Mouse (Mus musculus) cerebellum, adult 9-11 months (tissue): Measurements from ENCODE around the gene Sec22a.

Source experiments
- DNase-seq: peaks from one replicate; pipeline ENCODE4 v3.0.0; 2022

Gene Sec22a

DNA sequence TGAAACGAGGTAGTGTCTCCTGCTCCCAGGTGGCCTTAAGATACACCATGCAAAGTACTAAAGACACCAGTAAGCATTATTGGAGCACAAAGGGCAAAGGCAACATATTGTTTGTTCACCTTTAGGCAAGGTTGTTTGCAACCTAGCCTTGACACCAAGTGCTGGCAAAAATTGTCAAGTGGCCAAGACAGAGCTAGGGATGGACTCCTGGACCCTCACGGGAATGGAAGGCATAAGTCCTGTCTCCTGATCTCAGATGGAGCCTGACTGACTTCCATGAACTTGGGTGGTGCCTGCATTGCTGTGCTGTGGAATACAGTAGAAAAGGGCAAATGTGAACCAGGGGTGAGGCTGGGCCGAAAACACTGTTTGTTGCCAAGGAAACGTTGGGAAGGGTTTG lies 54.1 kb downstream of the Sec22a start:
- no peak for DNase-seq

DNA sequence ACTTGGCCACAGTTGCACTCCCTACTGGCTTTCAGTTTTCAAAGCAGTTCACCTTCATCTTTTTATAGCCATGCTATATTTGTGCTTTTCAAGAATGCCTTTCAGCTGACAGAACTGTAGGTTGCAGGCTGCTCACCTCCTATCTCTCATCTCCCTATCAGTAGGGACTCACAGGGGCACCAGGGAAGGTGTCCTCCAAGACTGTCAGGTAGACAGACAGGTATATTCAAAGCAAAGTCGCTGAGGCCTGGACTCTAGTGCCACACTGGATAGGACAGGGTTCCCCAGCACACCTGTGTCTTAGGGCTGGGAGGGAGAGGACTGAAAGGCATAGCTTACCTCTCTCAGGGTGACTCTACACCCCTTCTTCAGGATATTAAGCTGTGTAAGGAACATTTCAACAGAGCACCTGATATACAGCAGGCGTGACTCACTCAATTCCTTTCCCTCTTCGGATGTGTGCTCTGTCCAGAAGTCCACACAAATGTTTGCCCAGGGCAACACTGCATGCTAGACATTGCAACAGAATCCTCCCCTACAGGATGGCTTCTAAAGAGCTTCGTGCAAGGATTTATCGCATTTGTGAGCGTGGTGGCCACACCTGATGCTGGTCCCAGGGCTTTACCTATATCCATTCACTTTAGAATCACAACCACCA lies 55.1 kb downstream of the Sec22a start:
- no peak for DNase-seq

DNA sequence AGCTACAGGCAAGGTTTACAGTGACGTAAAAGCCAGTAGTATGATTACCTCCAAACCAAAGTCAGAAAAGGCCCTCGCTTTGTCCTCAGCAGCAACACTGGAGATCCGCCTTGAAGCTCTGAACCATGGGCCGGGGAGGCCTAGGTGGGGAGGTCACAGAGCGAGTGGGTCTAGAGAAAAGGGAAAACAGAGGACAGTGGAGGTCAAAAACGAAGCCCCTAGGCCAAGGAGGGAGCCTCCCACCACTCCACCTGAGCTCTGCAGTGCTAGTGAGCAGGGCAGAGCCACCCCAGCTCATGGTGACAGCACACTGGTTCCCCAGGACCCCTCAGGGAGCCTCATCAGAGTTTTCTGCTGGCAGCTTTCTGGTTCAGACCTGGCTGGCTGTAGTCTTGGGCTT lies 55.7 kb downstream of the Sec22a start:
- no peak for DNase-seq

GRCm38 (mm10) chr16:35307331-35307730 lies 56.4 kb downstream of the Sec22a start:
- DNase-seq = no peak

DNA sequence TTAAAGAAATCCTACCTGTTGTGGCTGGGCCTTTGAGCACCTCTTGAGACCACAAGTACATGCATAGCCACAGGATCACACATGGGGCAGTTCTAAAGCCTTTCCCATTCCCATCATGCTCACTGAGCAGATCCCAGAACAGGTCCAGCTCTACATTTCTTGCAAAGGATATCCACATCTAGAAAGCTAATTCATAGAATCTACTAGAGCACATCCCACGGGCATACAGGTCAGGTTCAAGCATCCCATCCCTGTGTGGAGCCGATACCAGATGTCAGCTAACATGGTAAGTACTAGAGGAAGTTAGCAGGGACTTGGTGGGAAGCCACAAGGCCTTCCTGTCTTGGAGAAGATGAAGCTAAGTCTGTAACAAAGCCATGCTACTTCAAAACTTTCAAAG lies 57.1 kb downstream of the Sec22a start:
- no peak for DNase-seq

DNA sequence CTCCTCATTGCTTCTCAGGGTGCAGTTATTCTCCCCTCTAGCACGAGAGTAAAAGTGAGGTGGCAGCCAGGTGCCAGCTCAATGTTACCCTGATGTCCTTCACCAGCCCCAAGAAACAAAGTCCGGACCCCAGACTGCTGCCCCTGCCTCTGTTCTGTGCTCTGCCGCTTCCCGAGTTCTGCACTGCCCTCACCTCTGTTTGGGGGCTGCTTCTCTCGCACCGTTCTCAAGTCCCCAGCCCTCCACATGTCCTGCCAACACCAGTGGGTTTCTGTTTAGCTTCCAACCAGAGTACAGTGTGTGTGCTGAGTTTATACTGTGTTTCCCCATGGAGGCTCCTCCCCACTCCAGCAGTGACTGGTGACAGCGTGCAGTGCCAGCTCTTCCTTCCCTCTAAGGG lies 58.5 kb downstream of the Sec22a start:
- no peak for DNase-seq

DNA sequence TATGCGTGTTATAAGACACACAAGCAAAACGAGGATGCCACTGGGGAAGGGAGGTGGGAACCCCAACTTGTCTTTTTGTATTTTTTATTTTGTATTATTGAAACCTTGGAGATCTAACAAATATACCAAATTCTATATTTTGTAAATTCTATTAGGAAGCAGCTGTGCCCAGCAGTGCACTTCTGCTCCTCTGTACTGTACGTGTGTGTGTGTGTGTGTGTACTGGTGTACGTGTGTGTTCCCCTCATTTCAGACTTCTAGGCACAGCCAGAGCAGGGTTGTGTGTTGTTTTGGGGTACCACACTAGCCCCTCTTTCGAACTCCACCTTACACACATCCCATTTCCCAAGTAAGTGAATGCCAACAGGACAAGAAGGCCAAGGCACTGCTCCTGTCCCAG lies 59.3 kb downstream of the Sec22a start:
- no peak for DNase-seq

DNA sequence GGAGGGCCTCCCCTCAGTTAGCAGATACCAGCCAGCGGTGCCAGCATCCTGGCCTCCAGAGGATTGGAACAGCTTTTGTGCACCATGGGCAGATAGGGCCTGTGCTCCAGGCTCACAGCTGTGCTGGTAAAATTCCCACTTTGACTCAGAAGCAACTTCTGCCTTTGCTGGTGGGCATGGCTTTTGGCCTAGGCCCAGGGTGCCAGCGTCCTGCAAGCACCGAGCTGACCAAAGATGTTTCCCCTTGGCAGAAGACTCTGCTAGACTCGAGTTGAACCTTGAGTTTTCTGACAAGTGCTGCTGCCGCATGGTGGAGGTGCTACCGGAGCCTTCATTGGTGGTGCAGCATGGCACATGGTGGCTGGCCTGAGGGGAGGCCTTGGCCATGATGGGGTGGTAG lies 60.0 kb downstream of the Sec22a start:
- no peak for DNase-seq

DNA sequence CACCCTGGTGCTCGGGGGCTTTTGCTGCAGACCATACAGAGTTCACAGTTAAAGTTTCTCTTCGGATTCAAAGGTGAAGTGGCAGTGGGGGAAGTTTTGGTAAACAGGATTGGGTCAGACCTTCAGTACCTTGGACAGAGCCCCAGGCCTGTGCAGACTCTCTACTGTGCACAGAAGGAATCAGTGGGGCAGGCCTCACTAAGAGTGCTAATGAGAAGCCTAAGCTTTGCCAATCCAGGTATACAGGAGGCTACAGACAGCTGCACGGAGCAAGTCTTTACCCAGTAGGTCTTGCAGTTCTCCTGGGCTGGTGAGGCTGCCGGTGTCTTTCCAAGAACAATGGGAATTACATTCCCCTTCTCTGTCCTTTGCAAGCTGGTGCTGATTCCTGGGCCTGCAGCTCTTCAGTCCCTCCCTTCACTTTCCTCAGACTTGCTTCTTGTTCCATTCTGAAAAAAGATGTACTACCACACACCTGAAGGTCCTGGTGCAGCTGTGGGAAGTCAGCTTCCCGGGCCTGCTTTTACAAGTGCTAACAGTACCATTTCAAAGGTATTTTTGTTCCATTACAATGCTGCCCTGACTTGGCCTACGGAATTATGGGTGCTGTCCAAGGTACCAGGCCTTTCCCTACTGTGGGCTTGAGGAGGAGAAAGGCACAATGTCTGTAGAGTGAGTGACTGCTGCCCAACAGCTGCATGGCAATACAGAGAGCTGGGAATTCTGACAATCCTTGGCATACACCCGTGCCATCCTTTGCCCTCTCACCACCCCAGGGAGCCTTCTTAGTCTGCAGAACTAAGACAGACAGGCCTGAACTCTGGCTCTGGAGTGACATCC lies 61.1 kb downstream of the Sec22a start:
- no peak for DNase-seq

DNA sequence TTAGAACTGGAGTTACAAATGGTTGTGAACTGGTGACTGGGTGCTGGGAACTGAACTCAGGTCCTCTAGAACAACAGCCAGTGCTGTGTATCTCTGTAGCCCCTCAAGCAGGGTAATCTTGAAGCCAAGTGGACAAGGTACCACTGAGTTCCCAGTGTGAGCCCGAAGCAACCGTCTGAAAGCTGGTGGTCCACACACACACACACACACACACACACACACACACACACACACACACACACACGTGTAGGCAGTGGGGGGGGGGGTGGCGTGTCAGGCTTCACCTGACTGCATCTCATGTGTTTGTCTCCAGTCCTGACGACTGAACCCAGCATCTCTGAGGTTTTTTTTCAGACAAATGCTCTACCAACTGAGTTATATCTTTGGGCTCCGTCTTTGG lies 63.6 kb downstream of the Sec22a start:
- no peak for DNase-seq

- no peak for DNase-seq
Observed at GRCm38 (mm10) chr16:35297786-35298185, 65.9 kb downstream of the Sec22a start.

DNA sequence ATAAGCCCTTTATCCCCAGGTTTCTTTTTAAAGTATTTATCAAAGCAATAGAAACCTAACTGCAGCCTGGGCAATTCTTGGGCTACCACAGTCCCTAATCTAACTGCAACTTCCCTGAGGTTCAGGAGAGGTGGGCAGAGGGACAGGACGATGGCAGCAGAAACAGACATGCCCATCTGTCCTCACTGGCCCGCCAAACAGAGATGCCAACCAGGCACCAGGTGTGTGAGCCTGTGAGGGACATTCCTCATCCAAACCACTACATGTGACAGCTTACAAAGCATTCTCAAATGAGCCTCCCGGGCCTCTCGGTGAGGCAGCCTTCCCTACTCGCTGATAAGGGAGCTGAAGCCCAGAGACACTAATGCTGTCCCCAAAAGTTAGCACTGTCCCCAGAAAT lies 76.5 kb downstream of the Sec22a start:
- no peak for DNase-seq

- DNase-seq = no peak
Observed at GRCm38 (mm10) chr16:35285821-35286220, 77.9 kb downstream of the Sec22a start.

- no peak for DNase-seq
Observed at GRCm38 (mm10) chr16:35282456-35282855, 81.3 kb downstream of the Sec22a start.

GRCm38 (mm10) chr16:35278166-35278565 lies 85.6 kb downstream of the Sec22a start:
- DNase-seq = no peak

DNA sequence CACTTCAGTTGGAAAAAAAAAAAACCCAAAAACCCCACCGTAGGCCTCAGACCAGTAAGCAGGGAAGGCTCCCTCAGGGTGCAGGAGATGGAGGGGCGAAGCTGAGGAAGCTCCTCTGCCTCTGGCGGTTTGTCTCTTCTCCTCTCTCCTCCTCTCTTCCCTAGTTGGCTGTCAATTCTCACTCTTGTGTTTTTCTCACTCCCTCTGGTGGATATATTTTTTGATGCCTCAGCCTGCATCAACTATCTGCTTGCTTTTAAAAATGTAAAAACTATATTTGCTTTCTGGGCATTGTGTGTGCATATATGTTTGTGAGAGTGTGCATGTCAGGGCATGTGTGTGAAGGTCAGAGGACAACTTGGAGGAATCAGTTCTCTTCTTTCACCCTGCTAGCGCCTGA lies 91.3 kb downstream of the Sec22a start:
- DNase-seq = no peak

GRCm38 (mm10) chr16:35271572-35271971 lies 92.1 kb downstream of the Sec22a start:
- no peak for DNase-seq

- DNase-seq = no peak
Observed at GRCm38 (mm10) chr16:35270945-35271344, 92.8 kb downstream of the Sec22a start.

DNA sequence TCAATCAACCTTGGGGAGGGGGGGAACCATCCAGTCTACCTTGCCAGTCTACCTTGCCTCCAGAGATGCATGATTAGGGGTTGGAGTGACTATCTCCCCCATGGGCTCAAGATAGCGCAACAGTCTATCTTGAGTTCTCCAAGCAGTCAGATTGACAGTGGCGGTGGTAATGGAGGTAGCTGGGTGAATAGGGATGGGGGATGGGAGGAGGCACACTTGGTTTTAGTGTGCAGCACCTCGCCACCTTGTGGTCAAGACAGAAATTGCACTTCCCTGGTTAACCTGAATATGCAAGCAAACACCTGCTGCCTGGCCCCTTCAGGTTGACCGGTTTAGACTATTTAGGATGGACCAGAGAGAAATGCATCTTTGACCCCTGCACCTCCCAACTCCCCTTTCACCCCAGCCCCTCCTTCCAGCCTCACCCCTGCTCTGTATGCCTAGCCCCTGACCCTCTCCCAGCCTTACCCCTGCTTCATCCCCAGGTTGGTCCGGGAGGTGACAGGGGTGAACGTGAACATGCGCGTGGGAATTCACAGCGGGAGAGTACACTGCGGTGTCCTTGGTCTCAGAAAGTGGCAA lies 93.3 kb downstream of the Sec22a start:
- peak; percentile 84 for DNase-seq
